Mouse (Mus musculus) megakaryocyte, embryonic 14.5 days (primary cell): ENCODE results near the gene Bach1.

ENCODE experiments used
- FLI1 ChIP-seq: IDR thresholded peaks from 2 replicates; pipeline ENCODE4 v1.6.1; 2012; ENCODE audit warnings: low read length, inconsistent platforms, mixed read lengths
- GATA1 ChIP-seq: IDR thresholded peaks from 3 replicates; pipeline ENCODE4 v1.6.1; 2012; ENCODE audit warnings: mixed read lengths, low read length, inconsistent platforms, borderline replicate concordance

DNA sequence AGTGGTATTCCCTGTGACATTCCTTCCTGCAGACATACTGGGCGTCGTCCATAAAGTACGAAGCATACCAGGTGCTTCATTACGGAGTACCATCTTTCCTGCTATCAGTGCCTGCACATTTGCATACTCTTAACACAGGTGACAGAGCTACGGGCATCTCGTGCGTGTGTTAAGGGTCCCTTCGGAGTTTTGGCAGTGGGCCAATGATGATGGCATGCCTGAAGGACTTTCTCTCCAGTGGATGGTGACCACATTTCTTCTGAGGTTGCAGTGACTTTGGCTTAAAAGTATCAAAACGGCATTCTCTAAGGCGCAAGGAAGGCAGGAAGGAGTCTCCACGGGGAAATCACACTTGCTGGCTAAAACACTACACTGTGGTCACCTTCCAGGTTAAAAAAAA is 37.4 kb downstream of the Bach1 start:
- TF ChIP-seq GATA1 (no peak), FLI1 (no peak)
